19 mouse cellular contexts compared by ENCODE assay signal in the genomic region with DNA sequence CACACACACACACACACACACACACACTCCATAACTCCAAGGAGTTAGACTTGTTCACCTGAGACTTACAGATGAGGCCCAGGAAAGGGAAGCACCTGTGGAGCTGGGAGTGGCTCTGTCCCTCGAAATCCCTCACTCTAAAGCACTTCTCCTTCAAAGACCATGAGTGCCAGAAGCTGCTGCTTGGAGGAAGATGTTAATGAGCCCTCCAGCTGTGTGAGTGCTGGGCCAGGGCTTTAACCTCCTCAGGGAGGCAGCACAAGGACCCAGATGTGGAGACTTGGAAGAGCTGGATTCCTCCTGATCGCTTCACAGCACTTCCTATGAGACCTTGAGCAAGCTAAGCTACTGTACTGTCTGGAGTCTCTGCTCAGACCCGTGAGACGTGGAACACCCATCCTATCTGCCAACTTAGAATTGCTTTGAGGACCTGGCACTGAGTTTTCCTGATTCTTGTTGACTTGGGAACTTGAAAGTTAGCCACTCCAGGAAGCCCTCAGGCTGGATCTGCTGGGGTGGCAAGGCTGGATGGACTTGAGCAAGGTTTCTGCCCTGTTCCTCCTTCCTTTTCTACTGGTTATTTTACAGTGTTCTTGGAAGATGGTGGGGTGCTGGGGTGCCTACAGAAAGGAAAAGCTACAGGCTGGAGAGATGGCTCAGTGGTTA. TPM values are rescaled to one million over a fixed set of nuclear protein-coding genes. Genes with fewer than 3 reads are reported as not detected.
"Had no signal": no experiment of that assay in that cellular context is flagged by ENCODE, and none has a peak within 500 bp of the region (broad histone marks: within the 10 kb centered on the region; RNA-seq: fewer than 3 reads in every experiment).

No protein-coding gene starts in this region.

- H3K9ac ChIP-seq: limb, embryonic 12.5 days; limb, embryonic 15.5 days; liver, embryonic 14.5 days; liver, postnatal 0 days; lung, embryonic 15.5 days; midbrain, embryonic 12.5 days; midbrain, embryonic 15.5 days; neural tube, embryonic 12.5 days; neural tube, embryonic 15.5 days had no signal

- H3K4me1 ChIP-seq: limb, embryonic 12.5 days; limb, embryonic 15.5 days; lung, embryonic 15.5 days; midbrain, embryonic 12.5 days; midbrain, embryonic 15.5 days; neural tube, embryonic 12.5 days; neural tube, embryonic 15.5 days had no signal

- H3K27me3 ChIP-seq: limb, embryonic 12.5 days; limb, embryonic 15.5 days; lung, embryonic 15.5 days; midbrain, embryonic 12.5 days; midbrain, embryonic 15.5 days; neural tube, embryonic 12.5 days; neural tube, embryonic 15.5 days had no signal

- H3K36me3 ChIP-seq: limb, embryonic 12.5 days; limb, embryonic 15.5 days; lung, embryonic 15.5 days; midbrain, embryonic 12.5 days; midbrain, embryonic 15.5 days; neural tube, embryonic 12.5 days; neural tube, embryonic 15.5 days had no signal

- DNase-seq: kidney, adult 18-20 months; kidney, adult 9 months; kidney, postnatal 14 days; kidney, postnatal 4 days; left cerebral cortex, postnatal 4 days; liver, postnatal 0 days; retina, postnatal 1 day; thymus, adult 18-20 months; thymus, postnatal 36 days had no signal

- ATAC-seq: intestine, embryonic 16.5 days; liver, postnatal 0 days; midbrain, embryonic 15.5 days had no signal

- H3K27ac ChIP-seq: limb, embryonic 12.5 days; limb, embryonic 15.5 days; liver, embryonic 14.5 days; lung, embryonic 15.5 days; midbrain, embryonic 12.5 days; midbrain, embryonic 15.5 days; neural tube, embryonic 12.5 days; neural tube, embryonic 15.5 days had no signal

- H3K4me3 ChIP-seq: limb, embryonic 12.5 days; limb, embryonic 15.5 days; lung, embryonic 15.5 days; megakaryocyte, embryonic 14.5 days; midbrain, embryonic 12.5 days; midbrain, embryonic 15.5 days; neural tube, embryonic 12.5 days; neural tube, embryonic 15.5 days had no signal

RNA-seq across cellular contexts. Expression of gene Gdap1l1, which starts 9.8 kb away (rescaled TPM):
- polyA plus RNA-seq: liver, postnatal 0 days had no signal
